Mouse (Mus musculus) granulocyte monocyte progenitor cell, adult 5-6 weeks (primary cell): ENCODE measurements around the gene Atf3. TPM values are rescaled to one million over a fixed set of nuclear protein-coding genes. Genes with fewer than 3 reads are reported as not detected.
A peak's percentile ranks its signal among the peaks of the same experiment; 100 is the strongest.

ENCODE experiments used
- ATAC-seq: replicated peaks from 2 replicates; pipeline ENCODE4 v1.8.0; 2016; ENCODE audit warnings: mild to moderate bottlenecking, moderate TSS enrichment, inconsistent platforms; ENCODE audit not compliant: poor library complexity, severe bottlenecking
- total RNA-seq, 2 experiments: library from RNA; stranded (forward) in 1 of 2; stranded (reverse) in 1 of 2; fragments of 200-712, 200-1000 nt in 1 of 2; fragments of >200 nt in 1 of 2; fragmentation: Nextera tagmentation in 1 of 2; gene quantifications; 2 replicates each; pipeline ENCODE4 v1.2.3; 2014 to 2017

Gene Atf3
- total RNA-seq, 2 experiments from 2014 or later: 12.8 TPM; not detected in 1

DNA sequence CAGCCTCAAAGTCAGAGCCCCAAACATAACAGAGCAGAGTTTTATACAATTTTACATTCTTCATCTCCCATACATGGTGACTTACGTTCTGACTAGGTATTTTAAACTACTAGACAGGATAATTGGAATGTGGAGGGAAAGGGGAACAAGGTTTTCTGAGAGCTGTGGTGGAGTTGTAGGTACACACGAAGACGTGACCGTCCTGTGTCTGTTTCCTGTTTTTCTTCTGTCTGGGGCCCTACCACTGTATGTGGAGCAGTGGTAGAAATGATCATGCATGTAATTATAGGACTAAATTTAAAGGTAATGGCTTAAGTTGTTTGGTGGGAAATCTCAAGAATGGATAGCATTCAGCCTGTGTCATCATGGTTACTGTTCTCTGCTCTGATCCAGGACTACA lies 17.0 kb upstream of the Atf3 start:
- ATAC-seq: peak; percentile 77

DNA sequence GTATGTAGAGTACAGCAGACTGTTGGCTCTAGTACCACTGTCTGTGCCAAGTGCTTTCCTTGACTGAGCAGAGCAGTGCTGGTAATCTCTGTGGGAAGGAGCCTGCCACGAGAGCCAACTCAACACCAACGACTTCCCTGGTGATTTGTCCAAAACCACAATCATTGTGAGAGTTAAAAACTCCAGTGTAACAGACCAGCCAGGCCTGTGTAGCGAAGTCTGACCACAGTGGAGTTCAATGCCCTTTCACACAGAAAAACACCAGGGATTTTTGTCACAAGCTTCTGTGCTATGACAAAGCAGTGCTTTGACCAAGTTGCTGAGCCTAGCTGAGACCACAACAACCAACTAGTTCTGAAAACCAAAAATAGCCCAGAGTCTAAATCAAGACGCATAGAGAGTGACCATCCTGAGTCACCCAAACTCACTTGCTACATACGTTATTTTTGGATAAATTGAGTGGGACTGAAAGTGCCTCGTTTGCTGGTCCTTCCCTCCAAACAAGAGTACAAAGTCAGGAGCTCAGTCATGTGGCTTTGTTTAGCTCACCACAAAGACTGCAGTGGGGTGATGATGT lies 12.6 kb upstream of the Atf3 start:
- peak; percentile 41 for ATAC-seq

GRCm38 (mm10) chr1:191226570-191226969 lies 8.7 kb upstream of the Atf3 start:
- no peak for ATAC-seq

GRCm38 (mm10) chr1:191225771-191226170 lies 7.9 kb upstream of the Atf3 start:
- no peak for ATAC-seq

DNA sequence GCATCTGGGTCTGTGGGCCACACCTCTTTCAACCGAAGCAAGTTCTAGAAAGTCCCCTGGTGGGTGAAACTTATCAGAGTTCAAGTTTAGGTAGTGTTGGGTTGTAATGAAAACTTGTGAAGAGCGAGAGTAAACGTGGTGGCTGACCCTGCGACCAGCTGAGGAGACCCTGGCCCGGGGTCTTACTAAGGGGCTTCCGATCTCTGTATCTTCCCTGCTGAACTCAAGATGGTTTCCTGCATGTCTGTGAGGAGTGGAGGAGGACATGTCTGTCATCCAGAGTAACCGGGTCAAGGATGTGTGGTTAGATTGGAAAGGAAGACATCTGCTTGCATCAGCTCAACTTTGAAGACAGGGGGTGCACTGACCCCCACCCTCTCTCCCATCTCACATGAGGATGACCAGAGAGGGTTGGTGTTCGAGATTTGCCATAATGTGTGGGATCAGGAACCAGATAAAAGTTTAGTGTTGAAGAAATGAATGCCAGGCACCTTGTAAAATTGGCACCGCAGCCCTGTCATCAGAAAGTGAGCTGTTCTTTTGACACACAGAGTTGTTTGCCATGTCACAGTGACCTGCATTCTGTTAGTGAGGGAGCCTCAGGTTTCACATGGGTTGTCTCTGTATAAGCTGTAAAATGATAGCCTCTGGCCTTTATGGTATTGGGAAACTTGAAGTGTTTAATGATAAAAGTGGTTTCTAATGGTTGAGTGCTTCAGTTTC lies 7.3 kb upstream of the Atf3 start:
- peak; percentile 9; the same call in 1 of the 2 replicates for ATAC-seq

DNA sequence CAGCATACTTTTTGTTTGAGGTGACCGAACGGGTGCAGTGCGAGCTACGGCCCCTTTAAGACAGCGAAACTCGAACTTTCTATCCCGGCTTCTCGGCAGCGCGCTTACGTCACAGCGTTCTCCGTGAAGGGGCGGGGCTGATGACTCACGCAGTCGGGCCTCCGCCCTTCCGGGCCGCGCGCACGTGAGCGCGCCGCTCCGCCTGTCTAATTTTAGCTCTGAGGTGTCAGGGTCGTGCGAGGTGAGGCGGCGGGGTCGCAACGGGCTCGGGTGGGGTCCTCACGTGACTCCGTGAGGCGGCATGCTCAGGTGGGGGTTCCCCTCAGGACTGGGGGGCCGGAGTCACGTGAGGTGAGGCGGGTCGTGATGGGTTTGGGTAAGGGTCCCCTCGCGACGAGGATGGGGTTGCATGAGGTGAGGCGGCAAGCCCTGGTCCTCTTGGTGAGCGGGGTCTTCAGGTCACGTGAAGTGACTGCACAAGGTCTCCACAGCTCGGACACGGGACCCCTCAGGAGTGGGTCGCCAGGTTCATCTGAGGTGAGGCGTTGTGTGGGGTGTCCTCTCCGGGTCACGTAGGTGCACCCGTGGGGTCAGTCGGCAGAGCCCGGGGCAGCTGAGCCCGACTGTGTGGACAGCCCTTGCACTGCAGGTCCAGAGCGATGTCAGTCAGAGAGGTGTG lies 6.6 kb upstream of the Atf3 start:
- ATAC-seq: peak; percentile 88

- ATAC-seq: peak; percentile 23
These were observed 6.1 kb upstream of the Atf3 start for GRCm38 (mm10) chr1:191223930-191224301.

DNA sequence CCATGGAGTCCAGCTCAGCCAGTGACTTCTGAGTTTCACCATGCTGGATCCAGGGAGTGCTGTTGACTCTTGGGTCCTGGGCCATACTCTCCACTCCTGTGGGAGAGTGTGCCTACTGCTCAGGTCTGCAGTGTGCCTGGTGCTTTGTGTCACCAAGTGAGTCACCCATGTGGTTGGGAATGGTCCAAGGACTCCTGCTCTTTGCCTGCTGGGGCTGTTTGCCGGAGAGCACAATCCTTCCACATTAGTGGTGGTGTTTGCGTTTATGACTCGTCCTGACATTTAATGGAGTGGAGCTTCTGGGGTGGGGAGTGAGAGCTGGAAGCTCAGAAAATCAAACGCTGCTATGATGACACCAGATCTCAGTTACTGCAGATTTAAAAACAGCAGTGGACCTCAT lies 4.2 kb upstream of the Atf3 start:
- no peak for ATAC-seq

DNA sequence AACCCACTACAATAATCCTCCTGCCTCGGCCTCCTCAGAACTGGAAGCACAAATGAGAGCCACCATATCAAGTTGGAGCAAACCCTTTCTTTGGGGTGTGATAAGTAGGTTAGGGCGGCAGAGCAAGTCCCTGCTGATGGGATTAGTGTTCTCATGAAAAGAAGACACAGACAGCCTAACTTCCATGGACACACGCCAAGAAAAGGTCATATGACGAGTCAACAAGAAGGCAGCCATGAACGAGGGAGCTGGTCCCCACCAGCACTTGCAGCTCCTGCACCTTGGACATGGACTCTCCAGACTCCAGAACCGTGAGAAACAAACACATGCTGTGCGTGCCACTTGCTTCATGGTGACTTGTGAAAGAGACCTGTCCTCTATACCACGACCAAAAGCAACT lies 2.7 kb upstream of the Atf3 start:
- no peak for ATAC-seq

DNA sequence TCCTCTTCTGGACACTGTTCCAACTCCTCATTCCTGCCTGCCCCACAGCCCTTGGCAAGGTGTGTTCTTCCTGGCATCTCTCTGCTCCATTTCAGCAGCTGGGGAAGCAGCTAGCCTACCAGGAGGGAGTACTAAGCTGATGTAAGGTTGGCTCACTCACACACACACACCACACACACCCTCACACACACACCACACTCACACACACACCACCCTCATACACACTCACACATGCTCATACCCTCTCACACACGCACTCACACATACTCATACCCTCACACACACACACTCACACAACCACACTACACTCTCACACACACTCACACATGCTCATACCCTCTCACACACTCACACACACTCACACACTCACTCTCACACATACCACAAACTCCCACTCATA lies 1.9 kb upstream of the Atf3 start:
- ATAC-seq: no peak

DNA sequence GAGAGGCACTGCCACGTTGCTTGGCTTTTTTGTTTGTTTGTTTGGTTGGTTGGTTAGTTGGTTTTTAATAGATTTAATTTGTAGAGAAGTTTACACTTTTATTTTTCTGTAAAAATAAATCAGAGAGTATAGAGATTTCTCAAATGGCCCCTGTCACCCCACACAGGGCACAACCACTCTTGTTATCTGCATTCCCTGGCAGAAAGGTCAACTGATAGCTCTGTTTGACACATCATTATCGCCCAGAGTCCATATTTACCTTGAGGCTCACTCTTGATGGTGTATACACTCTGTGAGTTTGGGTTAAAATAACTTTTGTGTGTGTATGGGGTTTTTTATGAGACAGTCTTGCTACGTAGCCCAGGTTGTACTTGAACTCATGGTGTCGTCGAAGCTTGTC lies 744 bp upstream of the Atf3 start:
- ATAC-seq: no peak

- ATAC-seq: peak; percentile 44
These were observed 1.8 kb downstream of the Atf3 start for GRCm38 (mm10) chr1:191215776-191216661.

GRCm38 (mm10) chr1:191211096-191211495 lies 6.7 kb downstream of the Atf3 start:
- no peak for ATAC-seq

DNA sequence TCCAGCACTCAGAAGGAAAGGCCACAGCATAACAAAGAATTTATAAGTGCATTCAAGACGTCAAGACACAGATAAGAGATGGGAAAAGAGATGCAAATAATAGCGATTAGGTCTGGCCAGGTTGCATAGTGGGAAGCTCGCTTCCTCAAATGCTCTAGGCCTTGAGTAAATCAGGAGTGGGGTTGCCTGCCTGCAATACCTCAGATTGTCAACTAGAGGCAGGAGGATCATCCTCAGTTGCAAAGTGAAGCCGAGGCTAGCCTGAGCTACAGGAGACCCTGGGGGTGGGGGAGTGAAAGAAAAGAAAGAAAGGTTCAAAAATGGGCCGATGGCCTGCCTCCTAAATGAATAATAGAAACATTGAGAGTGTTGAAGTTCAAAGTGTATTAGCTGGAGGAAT lies 12.0 kb downstream of the Atf3 start:
- ATAC-seq: peak; percentile 47

- no peak for ATAC-seq
These were observed 13.0 kb downstream of the Atf3 start for GRCm38 (mm10) chr1:191204876-191205275.

DNA sequence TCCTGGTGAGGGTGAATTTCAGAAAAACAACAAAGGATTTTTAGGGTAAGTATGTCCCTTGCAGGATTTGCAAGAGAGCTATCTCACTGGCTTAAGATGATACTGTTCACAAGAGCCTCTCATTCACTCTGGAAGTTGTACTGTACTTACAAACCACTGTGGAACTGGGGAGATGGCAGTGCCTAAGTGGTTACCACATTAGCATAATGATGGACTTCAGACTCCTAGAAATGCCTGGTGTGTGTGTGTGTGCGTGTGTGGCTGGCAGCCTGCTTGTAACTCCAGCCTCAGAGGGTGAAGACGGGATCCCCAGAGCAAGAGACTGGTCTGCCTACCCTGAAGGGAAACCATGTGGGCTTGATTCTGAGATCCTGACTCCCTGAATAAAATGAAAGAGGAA lies 14.3 kb downstream of the Atf3 start:
- ATAC-seq: no peak

DNA sequence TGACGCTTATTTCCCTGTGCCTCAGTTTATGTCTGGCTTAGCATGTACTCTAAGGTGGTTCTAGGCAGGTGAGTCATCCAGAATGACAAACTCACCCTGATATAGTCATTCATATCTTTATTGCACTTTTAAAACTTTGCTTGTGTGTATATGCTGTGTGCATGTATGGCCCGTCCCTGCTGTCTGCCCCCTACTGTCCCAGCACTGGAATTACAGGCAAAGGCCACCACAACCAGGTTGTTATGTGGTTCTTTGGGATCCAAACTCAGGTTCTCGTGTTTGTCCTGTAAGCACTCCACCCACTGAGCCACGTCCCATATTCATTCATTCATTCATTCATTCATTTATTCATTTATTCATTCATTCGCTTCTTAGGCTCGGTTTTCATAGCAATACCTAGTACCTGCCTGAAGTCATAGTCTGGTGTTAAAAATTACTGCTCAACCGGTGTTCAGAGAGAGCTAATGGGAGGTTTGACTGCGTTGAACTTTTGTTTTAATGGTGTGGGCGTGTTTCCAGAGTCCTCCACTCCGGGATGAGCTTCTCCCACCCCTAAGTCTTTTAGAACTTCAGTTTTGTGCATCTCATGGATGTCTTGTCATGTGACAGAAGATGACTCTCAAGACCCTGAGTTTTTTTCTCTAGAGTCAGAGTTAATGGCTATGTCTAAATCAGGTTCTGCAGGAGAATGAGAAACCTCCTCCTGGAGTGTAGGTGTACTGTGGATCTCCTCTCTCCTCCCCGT lies 15.5 kb downstream of the Atf3 start:
- ATAC-seq: no peak

GRCm38 (mm10) chr1:191200816-191201602 lies 16.8 kb downstream of the Atf3 start:
- ATAC-seq: peak; percentile 83

- peak; percentile 73 for ATAC-seq
These were observed 19.9 kb downstream of the Atf3 start for GRCm38 (mm10) chr1:191197916-191198315.
